Mouse (Mus musculus) lung, embryonic 15.5 days (tissue): ENCODE measurements around the gene Sycp3. TPM values are rescaled to one million over a fixed set of nuclear protein-coding genes. Genes with fewer than 3 reads are reported as not detected.

ENCODE experiments used
- ATAC-seq: fragments of 200-750 bp; cut with Nextera tagmentation; 2 replicates; pipeline ENCODE4 v1.8.0; 2017; ENCODE audit warnings: moderate number of reproducible peaks, borderline replicate concordance; ENCODE audit not compliant: low FRiP score, low TSS enrichment; ENCODE audit errors: extremely low read depth
- H3K27ac ChIP-seq: fragments of 300-500 bp; sonication (generic); 2 replicates; pipeline ENCODE4 v1.5.1; 2015; ENCODE audit warnings: moderate library complexity, mild to moderate bottlenecking, inconsistent platforms
- H3K27me3 ChIP-seq: fragments of 300-500 bp; sonication (generic); 2 replicates; pipeline ENCODE4 v1.6.1; 2015; ENCODE audit warnings: inconsistent platforms
- H3K36me3 ChIP-seq: fragments of 300-500 bp; sonication (generic); 2 replicates; pipeline ENCODE4 v1.6.1; 2015; ENCODE audit warnings: inconsistent platforms
- H3K4me1 ChIP-seq: fragments of 300-500 bp; sonication (generic); 2 replicates; pipeline ENCODE4 v1.6.1; 2015; ENCODE audit warnings: inconsistent platforms
- H3K4me2 ChIP-seq: fragments of 300-500 bp; sonication (generic); 2 replicates; pipeline ENCODE4 v1.6.1; 2015; ENCODE audit warnings: inconsistent platforms, mild to moderate bottlenecking, moderate library complexity
- H3K4me3 ChIP-seq: fragments of 300-500 bp; sonication (generic); 2 replicates; pipeline ENCODE4 v1.5.1; 2015; ENCODE audit warnings: mild to moderate bottlenecking, inconsistent platforms
- H3K9ac ChIP-seq: fragments of 300-500 bp; sonication (generic); 2 replicates; pipeline ENCODE4 v1.6.1; 2015; ENCODE audit warnings: inconsistent platforms
- H3K9me3 ChIP-seq: fragments of 300-500 bp; sonication (generic); 2 replicates; pipeline ENCODE4 v1.6.1; 2016; ENCODE audit warnings: inconsistent platforms
- WGBS: fragments of 180-500 bp; shearing (Covaris S2); methylation state at CpG from one replicate; pipeline ENCODE4 v1.1.7; 2015; 5-methylcytosine and 5-hydroxymethylcytosine counted together
- polyA plus RNA-seq: library from polyadenylated mRNA; unstranded; fragments of >200 nt; fragmentation: Nextera tagmentation; extraction: Ambion mirVana; gene quantifications from 2 replicates; pipeline ENCODE4 v1.2.1, GENCODE M21; 2015

The Sycp3 gene
- polyA plus RNA-seq, 1 experiment from 2014 or later: 0.19 TPM

- Histone ChIP-seq H3K4me1 (no peaks in the 10 kb centered on the region), H3K36me3 (no peaks in the 10 kb centered on the region), H3K9me3 (no peaks in the 10 kb centered on the region), H3K9ac (no peak overlapping the region), H3K4me2 (no peak overlapping the region), H3K4me3 (no peak overlapping the region), H3K27ac (no peak overlapping the region), H3K27me3 (no peaks in the 10 kb centered on the region)
- ATAC-seq: no peak
- WGBS: 75% methylated on average over 8 of the region's 8 CpGs
These were observed 63.4 kb downstream of the Sycp3 start for GRCm38 (mm10) chr10:88522795-88523194.

Other genes starting within 250 kb of the Sycp3 start
- gene Dram1, start 80.5 kb upstream of the Sycp3 start, polyA plus RNA-seq: 71.7 and 81.0 TPM in 2 replicates
- 16.2 and 17.8 TPM in 2 replicates for gene Gnptab, start 80.4 kb upstream of the Sycp3 start, polyA plus RNA-seq
- 43.0 and 44.4 TPM in 2 replicates for gene Chpt1, start 44.5 kb downstream of the Sycp3 start, polyA plus RNA-seq
- 0.32 and 2.5 TPM in 2 replicates for gene Mybpc1, start 145.6 kb downstream of the Sycp3 start, polyA plus RNA-seq
- gene Spic, start 225.4 kb downstream of the Sycp3 start, polyA plus RNA-seq: 0.18 and 0.81 TPM in 2 replicates